Mouse (Mus musculus) cerebellum, postnatal 36 days (tissue): ENCODE data around the gene Foxp1.

Source experiments
- DNase-seq, 2 experiments: peaks; one replicate each; pipeline ENCODE4 v3.0.0; 2021 to 2022; ENCODE audit warnings: mixed read lengths in 2 of 2

Gene Foxp1

GRCm38 (mm10) chr6:99035459-99036375, 486.8 kb downstream of the Foxp1 start:
- no peak for DNase-seq

- DNase-seq = no peak
Observed at GRCm38 (mm10) chr6:99033062-99033461, 489.5 kb downstream of the Foxp1 start.

- DNase-seq = no peak
Observed at GRCm38 (mm10) chr6:99031321-99031903, 491.1 kb downstream of the Foxp1 start.

- DNase-seq = no peak
Observed at GRCm38 (mm10) chr6:99030251-99030650, 492.3 kb downstream of the Foxp1 start.

- DNase-seq = no peak
Observed at GRCm38 (mm10) chr6:99029438-99029837, 493.1 kb downstream of the Foxp1 start.

- no peak for DNase-seq
Observed at GRCm38 (mm10) chr6:99028989-99029305, 493.6 kb downstream of the Foxp1 start.

- DNase-seq = no peak
Observed at GRCm38 (mm10) chr6:99028161-99028988, 494.1 kb downstream of the Foxp1 start.

GRCm38 (mm10) chr6:99027542-99028160, 494.9 kb downstream of the Foxp1 start:
- DNase-seq = no peak

GRCm38 (mm10) chr6:99026635-99027541, 495.6 kb downstream of the Foxp1 start:
- no peak for DNase-seq

GRCm38 (mm10) chr6:99026040-99026439, 496.5 kb downstream of the Foxp1 start:
- DNase-seq = no peak

- DNase-seq = no peak
Observed at GRCm38 (mm10) chr6:99024588-99024987, 497.9 kb downstream of the Foxp1 start.

- no peak for DNase-seq
Observed at GRCm38 (mm10) chr6:99020570-99021444, 501.7 kb downstream of the Foxp1 start.

- DNase-seq = no peak
Observed at GRCm38 (mm10) chr6:99019716-99020115, 502.8 kb downstream of the Foxp1 start.

GRCm38 (mm10) chr6:99019266-99019665, 503.3 kb downstream of the Foxp1 start:
- DNase-seq = no peak

- no peak for DNase-seq
Observed at GRCm38 (mm10) chr6:99013866-99014502, 508.5 kb downstream of the Foxp1 start.

GRCm38 (mm10) chr6:99013119-99013865, 509.2 kb downstream of the Foxp1 start:
- DNase-seq = no peak

- DNase-seq = no peak
Observed at GRCm38 (mm10) chr6:99011895-99012584, 510.5 kb downstream of the Foxp1 start.

- DNase-seq = no peak
Observed at GRCm38 (mm10) chr6:99009771-99010170, 512.8 kb downstream of the Foxp1 start.

- no peak for DNase-seq
Observed at GRCm38 (mm10) chr6:99008565-99008964, 514.0 kb downstream of the Foxp1 start.
